Mouse (Mus musculus): Measurements from ENCODE around the gene Emc8. TPM values are rescaled to one million over a fixed set of nuclear protein-coding genes. Genes with fewer than 3 reads are reported as not detected.

The Emc8 gene
- polyA plus RNA-seq, 1 experiment: 74.7 TPM

DNA sequence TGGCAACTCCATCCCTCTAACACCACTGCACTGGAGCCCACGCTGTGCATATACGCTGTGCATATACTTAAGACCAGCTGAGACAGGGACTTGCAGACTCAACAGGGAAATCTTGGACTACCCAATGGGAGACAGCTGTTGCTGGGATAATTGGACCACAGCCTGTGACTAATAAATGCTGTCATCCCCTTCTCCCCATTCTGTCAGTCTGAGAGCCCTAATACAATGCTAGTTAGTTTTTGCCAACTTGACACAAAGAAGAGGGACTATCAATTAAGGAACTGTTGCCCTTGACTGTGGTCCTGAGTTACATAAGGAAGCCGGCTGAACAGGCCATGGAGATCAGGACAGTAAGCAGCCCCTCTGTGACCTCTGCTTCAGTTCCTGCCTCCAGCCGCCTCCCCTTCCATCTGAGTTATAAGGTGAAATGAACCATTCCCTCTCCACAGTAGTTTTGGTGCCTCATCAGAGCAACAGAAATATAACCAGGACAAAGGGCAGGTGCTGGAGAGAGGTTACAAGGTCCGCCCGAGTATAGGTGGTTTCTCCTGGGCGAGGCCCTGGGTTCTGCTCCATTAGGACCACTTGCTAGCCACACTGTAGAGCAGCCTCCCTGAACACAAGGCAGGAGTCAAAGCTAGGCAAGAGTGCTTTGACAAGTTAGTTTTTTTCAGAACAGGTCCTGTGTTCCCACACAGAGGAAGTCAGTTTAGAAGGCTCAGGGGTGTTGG, 11.9 kb downstream of the Emc8 start:
- DNase-seq (ENCODE audit: low read depth, low spot score): no peak
- 65% methylated on average over 7 of the region's 7 CpGs for WGBS

DNA sequence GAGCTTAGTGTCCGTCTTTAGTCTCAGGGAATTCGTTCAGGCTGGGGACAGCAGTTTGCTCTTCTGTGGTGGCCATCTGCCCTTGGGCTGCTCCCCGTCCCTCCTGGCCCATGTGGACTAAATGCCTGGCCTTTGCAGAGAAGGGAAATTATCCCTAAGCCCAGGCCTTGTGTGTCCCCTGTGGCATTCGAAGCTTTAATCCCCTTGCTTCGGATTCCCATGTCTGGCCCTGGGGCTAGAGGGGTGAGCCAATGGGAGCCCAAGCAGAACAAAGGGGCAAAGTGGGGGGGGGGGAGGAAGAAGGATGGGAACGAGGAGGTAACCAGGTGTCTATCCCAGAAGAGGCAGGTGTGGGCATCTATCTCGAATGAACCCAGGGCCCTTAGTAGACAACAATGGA, 20.8 kb downstream of the Emc8 start, which contains the start of gene 1190005I06Rik:
Gene 1190005I06Rik, minus strand, starts transcription at position 101 of the 400 bp plus-strand sequence.
- no peak for DNase-seq (ENCODE audit: low read depth, low spot score)
- WGBS: 72% methylated on average over 7 of the region's 7 CpGs

DNA sequence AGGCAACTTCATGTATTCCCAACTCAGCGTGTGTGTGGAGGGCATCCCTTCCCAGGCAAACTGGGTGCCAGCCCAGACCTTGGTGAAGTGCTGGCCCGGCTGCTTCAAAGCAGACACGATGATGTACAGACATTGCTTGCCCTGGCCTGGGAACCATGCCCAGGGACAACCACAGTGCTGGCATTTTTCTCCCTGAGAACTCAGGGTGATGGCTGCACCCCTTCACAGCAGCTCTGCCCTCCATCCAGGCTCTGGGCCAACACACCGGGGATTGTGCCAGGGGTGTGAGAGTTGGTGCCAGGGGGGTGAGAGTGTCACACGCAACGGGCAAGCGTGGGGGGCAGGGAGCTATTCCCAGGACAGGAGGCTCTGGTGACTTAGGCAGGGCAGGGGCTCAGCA, 23.7 kb downstream of the Emc8 start:
- 48% methylated on average over 7 of the region's 7 CpGs for WGBS
- no peak for DNase-seq (ENCODE audit: low read depth, low spot score)

DNA sequence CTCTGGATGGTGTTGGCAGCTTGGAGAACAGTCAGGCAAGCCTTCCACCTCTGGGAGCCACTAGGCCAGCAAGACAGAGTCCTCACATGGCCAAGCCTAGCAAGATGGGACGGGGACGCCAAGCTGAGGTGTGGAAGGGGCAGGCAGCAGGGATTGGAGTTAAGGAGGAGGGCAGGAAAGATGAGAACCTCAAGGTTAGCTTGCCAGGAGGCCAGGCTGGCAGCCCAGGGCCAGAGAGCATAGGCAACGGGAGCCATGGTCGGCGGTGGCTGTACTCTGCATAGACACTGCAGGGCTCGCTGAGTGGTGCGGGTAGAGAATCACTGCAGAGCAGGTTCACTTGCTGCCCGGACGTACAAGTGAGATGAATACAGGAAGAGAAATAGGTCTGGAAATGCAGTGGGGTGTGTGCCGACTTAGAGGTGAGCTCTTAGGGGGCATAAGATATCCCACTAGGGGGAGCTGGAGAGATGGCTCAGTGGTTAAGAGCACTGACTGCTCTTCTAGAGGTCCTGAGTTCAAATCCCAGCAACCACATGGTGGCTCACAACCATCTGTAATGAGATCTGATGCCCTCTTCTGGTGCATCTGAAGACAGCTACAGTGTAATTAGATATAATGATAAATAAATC, 26.2 kb downstream of the Emc8 start:
- 80% methylated on average over 10 of the region's 10 CpGs for WGBS
- DNase-seq (ENCODE audit: low read depth, low spot score): no peak

DNA sequence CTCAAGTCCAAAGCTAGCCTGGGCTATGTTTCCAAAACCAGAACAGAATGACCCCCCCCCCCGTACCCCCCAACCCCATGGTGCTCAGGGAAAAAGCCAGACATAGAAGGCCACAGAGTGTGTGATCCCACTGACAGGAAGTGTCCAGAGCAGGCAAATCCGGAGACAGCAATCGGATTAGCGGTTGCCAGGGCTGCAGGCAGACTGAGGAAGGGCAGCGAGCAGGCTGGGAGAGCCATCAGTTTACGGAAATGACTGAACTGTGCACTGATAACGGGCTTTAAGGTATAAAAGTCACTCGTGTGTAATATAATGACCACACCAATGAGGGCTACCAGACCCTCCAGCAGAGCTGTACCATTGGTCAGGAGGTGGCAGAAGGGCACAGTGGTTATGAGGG, 27.1 kb downstream of the Emc8 start:
- WGBS: 43% methylated on average over 8 of the region's 8 CpGs
- DNase-seq (ENCODE audit: low read depth, low spot score): no peak

DNA sequence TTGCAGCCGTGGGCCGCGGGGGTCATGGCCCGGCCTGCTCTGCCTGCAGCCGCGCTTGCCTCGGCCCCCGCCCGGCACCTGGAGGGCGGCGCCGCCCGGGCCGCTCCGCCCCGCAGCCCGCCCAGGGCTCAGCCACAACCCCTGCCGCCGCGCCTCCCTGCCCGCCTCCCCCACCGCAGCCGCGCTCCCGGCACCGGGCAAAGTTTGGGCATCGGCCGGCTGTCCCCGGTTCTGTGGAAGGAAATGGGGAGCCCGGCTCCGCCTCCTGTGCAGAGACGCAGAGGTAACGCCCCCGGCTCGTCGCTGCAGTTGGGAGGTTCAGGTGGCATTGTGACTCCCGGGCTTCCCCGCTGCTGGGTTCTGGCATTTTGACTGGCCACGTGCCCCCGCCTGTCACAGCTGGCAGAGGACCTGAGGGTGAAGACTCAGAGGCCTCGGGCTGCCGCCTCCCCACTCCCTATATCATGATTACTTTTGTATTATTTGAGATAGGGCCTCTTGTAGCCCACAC, 34.0 kb downstream of the Emc8 start:
- WGBS: under 1% methylated on average over 38 of the region's 42 CpGs
- DNase-seq (ENCODE audit: low read depth, low spot score): peak; percentile 37

DNA sequence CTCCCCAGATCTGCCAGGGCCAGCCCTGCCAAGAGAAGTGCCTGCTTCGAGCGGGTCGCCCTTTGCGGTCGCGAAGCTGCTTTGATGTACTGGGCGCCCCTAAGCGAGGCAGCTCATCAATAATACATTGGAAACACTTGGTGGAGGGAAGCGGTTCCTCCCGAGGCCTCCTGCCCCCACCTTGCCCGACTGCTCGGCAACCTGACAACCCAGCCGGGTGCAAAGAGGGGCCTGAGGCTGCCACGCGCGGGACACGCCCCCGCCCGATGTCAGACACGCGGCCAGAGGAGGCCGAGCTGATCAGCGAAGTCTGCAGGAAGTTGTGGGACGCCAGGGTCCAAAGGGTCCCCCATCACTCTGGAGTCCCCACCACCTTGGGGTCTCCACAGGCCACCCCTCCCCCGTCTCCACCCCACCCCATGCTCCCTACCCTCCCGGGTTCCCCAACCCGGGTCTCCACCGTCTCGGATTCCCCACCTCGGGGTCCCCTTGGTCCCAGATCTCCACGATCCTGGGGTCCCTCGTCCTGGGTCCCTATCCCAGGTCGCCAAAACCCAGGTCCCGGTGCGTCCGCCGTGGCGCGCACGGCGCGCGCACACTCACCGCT, 34.6 kb downstream of the Emc8 start:
- DNase-seq (ENCODE audit: low read depth, low spot score): no peak
- 4% methylated on average over 44 of the region's 44 CpGs for WGBS

DNA sequence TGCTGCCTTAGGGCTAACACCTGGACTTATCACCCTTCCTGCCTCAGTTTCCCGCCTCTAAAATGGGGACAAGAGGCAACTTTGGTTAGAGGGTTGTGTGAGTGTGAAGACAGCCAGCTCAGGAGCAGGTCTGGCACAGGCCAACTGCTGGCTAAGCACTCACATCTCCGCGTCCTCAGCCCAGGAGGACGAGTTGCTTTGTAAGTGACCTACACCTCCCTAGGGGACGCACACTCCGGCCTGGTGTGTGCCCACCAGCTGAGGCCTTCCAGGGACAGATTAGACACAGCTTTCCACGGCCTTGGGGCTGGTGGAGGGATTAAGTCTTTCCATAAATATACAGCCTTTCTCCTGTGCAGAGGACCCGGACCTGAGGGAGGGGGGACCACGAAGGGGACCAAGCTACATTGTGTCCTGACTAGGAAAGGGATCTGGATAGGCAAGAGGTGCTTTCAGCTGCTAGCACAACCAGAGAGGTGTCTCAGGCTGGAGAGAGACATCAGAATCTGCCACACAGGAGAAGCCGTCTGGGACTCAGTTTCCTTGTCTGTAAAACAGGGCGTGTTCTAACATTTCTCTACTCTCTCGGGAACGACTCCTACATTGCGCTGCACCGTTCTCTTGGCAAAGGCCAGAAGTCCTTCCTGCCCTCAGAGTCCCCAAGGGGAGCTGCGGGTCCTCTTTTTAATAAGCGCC, 35.3 kb downstream of the Emc8 start:
- DNase-seq (ENCODE audit: low read depth, low spot score): no peak
- 54% methylated on average over 17 of the region's 17 CpGs for WGBS

DNA sequence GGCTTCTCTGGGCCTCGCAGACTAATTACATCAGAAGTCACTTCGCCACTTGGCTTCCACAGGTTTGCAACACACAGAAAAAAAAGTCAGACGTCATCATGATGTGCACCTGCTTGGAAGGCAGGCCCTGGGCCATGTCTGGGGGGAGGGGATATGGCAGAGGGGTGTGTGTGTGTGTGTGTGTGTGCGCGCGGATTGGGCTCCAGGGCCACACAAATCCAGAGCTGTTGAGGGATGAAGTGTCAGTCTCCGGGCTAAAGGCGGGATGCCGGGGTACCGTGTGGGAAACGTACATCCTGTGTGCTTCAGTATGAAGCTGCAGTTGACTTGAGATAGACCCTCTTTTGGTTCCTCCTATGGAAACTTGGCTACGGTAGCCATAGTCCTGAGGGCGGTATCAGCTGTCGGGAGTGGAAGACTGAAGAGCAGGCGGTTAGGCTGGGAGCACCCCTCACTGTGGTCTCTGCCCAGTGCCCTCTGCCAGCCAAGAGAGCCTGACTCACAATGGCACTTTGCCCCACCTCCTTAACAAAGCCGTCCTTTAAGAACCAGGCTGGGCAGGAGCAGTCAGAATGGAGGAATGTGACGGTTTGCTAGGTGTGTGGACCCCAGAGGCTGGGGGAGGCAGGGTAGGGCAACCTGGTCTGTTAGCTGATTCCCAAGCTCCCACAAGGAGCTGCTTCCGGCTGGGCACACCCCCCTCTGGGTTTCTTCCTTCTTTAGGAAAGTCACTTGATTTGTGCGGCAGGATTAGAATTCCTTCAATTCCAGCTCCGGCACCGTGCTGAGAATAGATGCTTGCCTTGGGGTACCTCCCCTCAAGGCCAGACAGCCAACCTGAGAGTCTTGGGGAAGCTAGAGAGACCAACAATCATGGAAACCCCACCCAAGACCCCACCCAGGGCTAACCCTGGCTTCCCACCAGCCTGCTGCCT, 36.7 kb downstream of the Emc8 start:
- WGBS: 81% methylated on average over 21 of the region's 21 CpGs
- no peak for DNase-seq (ENCODE audit: low read depth, low spot score)

DNA sequence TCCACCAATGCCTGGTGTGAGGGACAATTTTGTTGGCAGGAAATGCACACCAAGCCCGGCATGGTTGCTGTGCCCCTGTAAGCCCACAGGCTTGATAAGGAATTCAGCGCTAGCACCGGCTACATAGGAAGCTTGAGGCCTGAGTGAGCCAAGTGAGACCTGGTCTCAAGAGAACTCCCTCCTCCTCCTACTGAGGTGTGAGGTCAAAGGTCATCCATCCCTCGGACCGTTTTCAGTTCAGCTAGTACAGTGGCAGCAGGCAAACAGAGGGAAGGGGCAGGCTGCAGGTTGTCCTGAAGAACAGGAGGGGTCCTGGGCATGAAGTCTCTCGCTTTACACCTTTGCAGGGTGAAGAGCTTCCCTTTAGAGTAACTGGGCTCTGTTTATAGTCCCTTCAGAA, 37.5 kb downstream of the Emc8 start:
- WGBS: 62% methylated on average over 6 of the region's 6 CpGs
- DNase-seq (ENCODE audit: low read depth, low spot score): no peak

DNA sequence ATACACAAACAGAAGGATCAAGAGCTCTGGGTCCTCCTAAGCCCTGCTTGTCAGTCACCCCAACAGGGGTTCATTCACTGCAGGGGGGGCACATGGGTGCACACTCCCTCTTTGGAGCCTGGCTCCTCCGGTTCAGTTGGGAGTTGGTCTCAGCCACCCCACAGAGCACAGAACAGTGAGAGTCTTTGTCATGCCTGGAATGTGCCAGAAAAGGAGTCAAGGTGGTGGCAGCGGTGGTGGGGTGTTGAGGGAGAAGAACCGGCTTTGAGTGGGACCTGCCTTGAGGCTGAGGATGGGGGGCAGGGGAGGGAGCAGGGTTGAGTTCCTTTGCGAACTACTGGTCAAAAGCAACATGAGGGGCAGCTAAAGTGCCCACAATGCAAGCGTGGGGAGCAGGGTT, 38.3 kb downstream of the Emc8 start:
- 61% methylated on average over 5 of the region's 5 CpGs for WGBS

DNA sequence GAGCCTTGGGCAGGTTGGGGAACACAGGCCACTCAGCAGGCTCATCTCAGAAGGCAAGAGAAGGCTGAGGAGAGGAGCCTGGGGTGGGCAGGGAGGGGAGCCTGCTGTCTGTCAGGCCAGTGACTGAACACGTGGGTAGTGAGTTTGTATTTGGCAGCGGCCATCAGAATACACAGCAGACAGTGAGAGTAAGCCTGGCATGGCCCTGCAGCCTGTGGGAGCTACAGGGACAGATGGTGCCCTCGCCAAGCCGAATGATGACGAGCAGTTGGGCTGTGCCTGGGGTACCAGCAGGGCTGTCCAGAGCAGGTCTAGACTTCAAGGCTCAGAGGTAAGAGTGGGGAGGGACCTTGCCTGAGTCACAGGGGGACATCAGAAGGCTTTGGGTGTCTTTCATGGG, 41.1 kb downstream of the Emc8 start:
- DNase-seq (ENCODE audit: low read depth, low spot score): no peak
- WGBS: 86% methylated on average over 5 of the region's 5 CpGs

More for the DNA sequence above, 38.3 kb downstream of the Emc8 start:
- DNase-seq (ENCODE audit: low read depth, low spot score): no peak

DNA sequence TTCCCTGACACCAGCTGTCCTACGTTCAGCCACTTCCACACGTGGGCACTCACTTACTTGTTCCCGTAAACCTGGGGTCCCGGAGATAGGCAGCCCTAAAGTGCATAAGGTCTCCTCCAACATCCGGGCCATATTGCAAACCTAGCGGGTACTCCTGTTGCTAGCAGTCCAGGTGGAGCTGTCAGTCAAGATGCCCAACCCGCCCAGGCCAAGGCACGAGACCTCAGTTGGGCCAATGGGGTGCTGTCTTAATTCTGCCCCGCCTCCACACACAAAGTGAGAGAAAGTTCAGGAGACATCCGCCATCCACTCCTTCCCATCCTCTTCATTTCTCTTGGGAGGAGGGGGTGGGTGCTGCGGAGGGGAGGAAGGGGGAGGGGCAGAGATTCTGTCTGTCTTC, 41.9 kb downstream of the Emc8 start:
- no peak for DNase-seq (ENCODE audit: low read depth, low spot score)
- WGBS: 73% methylated on average over 11 of the region's 11 CpGs

DNA sequence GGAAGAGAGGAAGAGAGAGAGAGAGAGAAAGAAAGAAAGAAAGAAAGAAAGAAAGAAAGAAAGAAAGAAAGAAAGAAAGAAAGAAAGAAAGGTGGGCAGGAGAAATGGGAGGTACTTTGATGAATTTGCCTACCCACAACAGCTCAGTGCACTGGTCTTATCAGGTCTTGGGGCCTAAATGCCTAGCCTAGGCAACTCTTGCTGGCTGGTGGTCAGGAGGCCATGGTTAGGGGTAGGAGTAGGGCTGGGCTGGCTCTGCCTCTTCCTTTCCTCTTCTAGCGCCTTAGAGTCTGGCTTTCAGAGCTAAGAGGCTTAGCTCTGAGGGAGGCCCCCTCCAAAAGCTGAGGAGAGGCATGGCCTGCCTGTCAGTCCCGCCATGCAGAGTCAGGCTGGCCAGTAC, 44.8 kb downstream of the Emc8 start:
- no peak for DNase-seq (ENCODE audit: low read depth, low spot score)

DNA sequence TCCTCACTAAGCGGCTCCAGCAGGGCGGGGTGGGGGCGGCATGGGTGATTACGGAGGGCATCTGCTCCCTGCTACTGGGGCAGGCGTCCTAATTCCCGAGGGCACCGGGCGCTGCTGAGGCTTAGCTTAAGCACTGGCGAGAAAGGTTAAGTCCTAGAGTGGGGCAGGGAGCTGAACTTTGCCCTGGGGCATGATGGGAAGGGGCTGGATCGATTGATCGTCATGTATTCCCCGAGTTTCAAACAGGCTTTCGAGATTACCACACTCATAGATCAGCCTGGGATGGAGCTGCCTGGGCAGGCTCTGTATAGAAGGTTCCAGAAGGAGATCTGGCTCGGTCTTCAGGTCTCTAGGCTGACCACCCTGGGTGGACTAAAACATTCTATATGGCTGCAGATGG, 46.2 kb downstream of the Emc8 start:
- WGBS: 85% methylated on average over 14 of the region's 14 CpGs
- DNase-seq (ENCODE audit: low read depth, low spot score): no peak

More for the DNA sequence above, 44.8 kb downstream of the Emc8 start:
- WGBS: 73% methylated on average over 2 of the region's 2 CpGs

DNA sequence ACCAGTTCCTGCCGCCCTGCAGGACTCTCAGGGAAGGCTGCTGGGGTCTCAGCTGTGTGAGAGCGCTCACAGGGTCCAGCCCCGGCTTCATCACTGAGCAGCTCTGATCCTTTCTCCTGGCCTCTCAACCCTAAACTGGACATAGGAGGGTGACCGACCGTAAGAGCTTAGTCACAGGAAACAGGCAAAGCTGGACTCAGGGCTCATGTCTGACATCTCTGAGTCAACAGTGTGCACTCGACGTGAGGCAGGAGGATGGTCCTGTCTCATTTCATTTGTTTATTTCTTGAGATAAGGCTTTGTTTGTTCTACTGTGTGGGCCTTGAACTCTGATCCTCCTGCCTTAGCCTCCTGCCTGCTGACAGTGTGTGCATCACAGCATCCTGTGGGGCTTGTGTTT, 47.9 kb downstream of the Emc8 start:
- 49% methylated on average over 7 of the region's 7 CpGs for WGBS
- DNase-seq (ENCODE audit: low read depth, low spot score): no peak

DNA sequence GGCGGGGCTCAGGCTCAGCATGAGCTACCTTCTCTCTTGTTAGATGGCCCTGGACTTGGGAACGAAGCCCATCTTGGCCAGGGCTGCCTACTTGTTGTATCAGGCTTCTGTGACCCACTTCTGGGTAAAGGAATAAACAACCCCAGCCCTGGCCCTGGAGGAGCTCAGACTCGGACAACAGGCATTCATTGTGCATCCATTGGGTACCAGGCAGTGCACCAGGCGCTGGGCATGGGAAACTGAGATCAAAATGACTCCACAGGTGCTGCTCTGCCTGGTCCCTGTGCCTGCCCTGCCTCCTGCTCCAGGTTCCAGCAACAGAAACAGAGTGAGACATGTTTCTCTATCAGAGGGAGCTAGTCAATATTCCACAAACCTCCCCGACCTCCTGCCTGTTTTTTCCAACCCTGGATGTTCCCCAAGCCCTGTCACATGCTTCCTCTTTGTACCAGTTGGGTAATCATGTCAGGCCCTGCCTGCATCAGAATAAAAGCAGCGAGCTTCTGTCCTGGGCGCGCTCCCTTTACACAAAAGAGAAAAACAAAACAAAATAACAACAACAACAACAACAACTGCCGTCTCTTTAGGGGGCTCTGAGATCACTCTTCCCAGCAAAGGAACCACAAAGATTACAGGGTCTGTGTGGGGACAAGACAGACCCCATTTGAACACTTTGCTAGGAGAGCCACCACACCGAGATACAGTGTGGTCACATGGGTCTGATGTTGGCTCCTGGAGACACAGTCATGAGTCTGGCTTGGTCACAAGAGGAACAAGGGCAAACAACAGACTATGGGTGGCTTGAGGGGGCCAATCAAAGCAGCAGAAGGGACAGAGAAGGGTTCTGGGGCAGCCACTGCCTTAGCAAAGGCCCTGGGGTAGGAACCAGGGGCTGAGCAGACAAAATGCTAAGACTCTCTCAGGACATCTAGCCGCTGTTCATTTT, 48.9 kb downstream of the Emc8 start:
- no peak for DNase-seq (ENCODE audit: low read depth, low spot score)
- WGBS: 70% methylated on average over 11 of the region's 11 CpGs

DNA sequence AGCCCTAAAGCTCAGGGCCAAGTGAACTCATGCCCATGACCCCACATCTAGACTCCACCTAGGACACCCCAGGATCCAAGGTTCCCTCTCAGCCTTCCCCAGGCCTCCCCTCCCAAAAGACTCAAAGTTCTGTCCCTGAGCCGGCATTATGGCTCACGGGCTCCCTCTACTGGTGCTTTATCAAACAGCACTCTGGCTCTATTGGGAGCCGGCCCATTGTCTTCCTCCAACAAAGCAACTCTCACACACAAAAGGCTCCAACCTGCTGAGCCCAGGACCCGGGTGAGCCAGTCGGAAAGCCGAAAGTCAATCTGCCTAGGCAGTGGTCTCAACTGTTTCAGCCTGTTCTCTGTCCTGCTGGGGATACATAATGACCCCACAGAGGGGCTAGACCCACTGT, 50.3 kb downstream of the Emc8 start:
- WGBS: 2% methylated on average over 6 of the region's 6 CpGs
- DNase-seq (ENCODE audit: low read depth, low spot score): peak; percentile 51

Data from large intestine, adult 2 months (tissue).